Mouse (Mus musculus) liver, embryonic 13.5 days (tissue): ENCODE data around the gene Arf4. TPM values are rescaled to one million over a fixed set of nuclear protein-coding genes. Genes with fewer than 3 reads are reported as not detected.
"Not testable (repeated sequence)": the region's sequence is repeated elsewhere in the genome, so short reads cannot be mapped to it uniquely, and the experiment has no call there.

Experiments
- ATAC-seq: fragments of 200-750 bp; cut with Nextera tagmentation; 2 replicates; pipeline ENCODE4 v1.8.0; 2017; ENCODE audit warnings: low read depth, mild to moderate bottlenecking, moderate number of reproducible peaks, moderate library complexity
- DNase-seq: peaks from one replicate; pipeline ENCODE4 v3.0.0; 2022
- H3K27ac ChIP-seq: fragments of 300-500 bp; sonication (generic); 2 replicates; pipeline ENCODE4 v1.5.1; 2015; ENCODE audit warnings: moderate library complexity, mild to moderate bottlenecking, inconsistent platforms
- H3K27me3 ChIP-seq: fragments of 300-500 bp; sonication (generic); 2 replicates; pipeline ENCODE4 v1.6.1; 2015; ENCODE audit warnings: mild to moderate bottlenecking, inconsistent platforms
- H3K36me3 ChIP-seq: fragments of 300-500 bp; sonication (generic); 2 replicates; pipeline ENCODE4 v1.6.1; 2015; ENCODE audit warnings: mild to moderate bottlenecking, inconsistent platforms
- H3K4me1 ChIP-seq: fragments of 300-500 bp; sonication (generic); replicated peaks from 2 replicates; pipeline ENCODE4 v1.6.1; 2015; ENCODE audit warnings: inconsistent platforms
- H3K4me2 ChIP-seq: fragments of 300-500 bp; sonication (generic); 2 replicates; pipeline ENCODE4 v1.6.1; 2015; ENCODE audit warnings: inconsistent platforms, mild to moderate bottlenecking, moderate library complexity
- H3K4me3 ChIP-seq: fragments of 300-500 bp; sonication (generic); replicated peaks from 2 replicates; pipeline ENCODE4 v1.5.1; 2015; ENCODE audit warnings: mild to moderate bottlenecking, inconsistent platforms
- H3K9ac ChIP-seq: fragments of 300-500 bp; sonication (generic); 2 replicates; pipeline ENCODE4 v1.6.1; 2015; ENCODE audit warnings: mild to moderate bottlenecking, inconsistent platforms
- H3K9me3 ChIP-seq: fragments of 300-500 bp; sonication (generic); replicated peaks from 2 replicates; pipeline ENCODE4 v1.6.1; 2016; ENCODE audit warnings: inconsistent platforms
- WGBS: fragments of 180-500 bp; shearing (Covaris S2); methylation state at CpG from one replicate; pipeline ENCODE4 v1.1.7; 2015; ENCODE audit not compliant: insufficient replicate concordance; 5-methylcytosine and 5-hydroxymethylcytosine counted together
- microRNA-seq: library from miRNA; unstranded; fragments of <30 nt; microRNA quantifications from one replicate; pipeline ENCODE4, GENCODE M21; 2016
- polyA plus RNA-seq: library from polyadenylated mRNA; unstranded; fragments of >200 nt; fragmentation: Nextera tagmentation; extraction: Ambion mirVana; gene quantifications from 2 replicates; pipeline ENCODE4 v1.2.1, GENCODE M21; 2015

Gene Arf4
- polyA plus RNA-seq, 1 experiment from 2014 or later, result 160 TPM

- WGBS, result 39% methylated on average over 2 of the region's 2 CpGs
- no peak for ATAC-seq
- H3K9me3 ChIP-seq, result no peaks in the 10 kb centered on the region
These were observed 52.9 kb downstream of the Arf4 start for GRCm38 (mm10) chr14:26690727-26691126.

GRCm38 (mm10) chr14:26691363-26691762 lies 53.5 kb downstream of the Arf4 start:
- H3K36me3 ChIP-seq, result no peaks in the 10 kb centered on the region
- 54% methylated on average over 2 of the region's 2 CpGs for WGBS

More at GRCm38 (mm10) chr14:26690727-26691126, 52.9 kb downstream of the Arf4 start:
- no peak for DNase-seq
- Histone ChIP-seq H3K9ac (no peak overlapping the region), H3K27me3 (no peaks in the 10 kb centered on the region), H3K4me2 (no peak overlapping the region), H3K4me3 (no peak overlapping the region), H3K36me3 (no peaks in the 10 kb centered on the region), H3K4me1 (no peaks in the 10 kb centered on the region), H3K27ac (no peak overlapping the region)

GRCm38 (mm10) chr14:26692974-26693373 lies 55.1 kb downstream of the Arf4 start, which contains the start of gene Dnah12:
Dnah12 (plus strand) TSS chr14:26693274.
- no peaks in the 10 kb centered on the region for H3K27me3 ChIP-seq
- H3K36me3 ChIP-seq, result no peaks in the 10 kb centered on the region
- no peaks in the 10 kb centered on the region for H3K9me3 ChIP-seq
- no peak within 1 kb of the TSS for H3K4me2 ChIP-seq
- DNase-seq, result no peak
- no peak within 1 kb of the TSS for H3K9ac ChIP-seq
- no peak within 1 kb of the TSS for H3K27ac ChIP-seq
- no peak for ATAC-seq
- H3K4me1 ChIP-seq, result no peaks in the 10 kb centered on the region
- WGBS, result 77% methylated on average over 3 of the region's 3 CpGs
- H3K4me3 ChIP-seq, result no peak within 1 kb of the TSS

More at GRCm38 (mm10) chr14:26691363-26691762, 53.5 kb downstream of the Arf4 start:
- ATAC-seq (no peak), DNase-seq (no peak)
- H3K27ac ChIP-seq, result no peak overlapping the region
- no peaks in the 10 kb centered on the region for H3K9me3 ChIP-seq
- H3K4me1 ChIP-seq, result no peaks in the 10 kb centered on the region
- no peak overlapping the region for H3K4me2 ChIP-seq
- no peak overlapping the region for H3K4me3 ChIP-seq
- H3K9ac ChIP-seq, result no peak overlapping the region
- no peaks in the 10 kb centered on the region for H3K27me3 ChIP-seq

GRCm38 (mm10) chr14:26697912-26698311 lies 60.0 kb downstream of the Arf4 start:
- Histone ChIP-seq H3K4me3 (no peak overlapping the region), H3K27ac (no peak overlapping the region), H3K4me1 (no peaks in the 10 kb centered on the region), H3K9me3 (no peaks in the 10 kb centered on the region), H3K9ac (no peak overlapping the region), H3K4me2 (no peak overlapping the region), H3K36me3 (no peaks in the 10 kb centered on the region), H3K27me3 (no peaks in the 10 kb centered on the region)
- ATAC-seq (no peak), DNase-seq (no peak)

- H3K4me2 ChIP-seq, H3K36me3 ChIP-seq, H3K27me3 ChIP-seq, H3K27ac ChIP-seq, ATAC-seq, H3K9ac ChIP-seq, H3K9me3 ChIP-seq, DNase-seq, H3K4me1 ChIP-seq, H3K4me3 ChIP-seq: not testable (repeated sequence)
- 71% methylated on average over 5 of the region's 5 CpGs for WGBS
These were observed 67.4 kb downstream of the Arf4 start for GRCm38 (mm10) chr14:26705246-26705645.

Small RNA genes lying within 50 kb of the gene (microRNA-seq; reads per million reads assigned to microRNA genes)
- gene Mir7672, result not detected

Other genes with a start within 250 kb of the Arf4 start
- 10.2 and 12.1 TPM in 2 replicates for gene Slmap, start 103.1 kb upstream of the Arf4 start, polyA plus RNA-seq
- 12.4 and 14.4 TPM in 2 replicates for gene Dennd6a, start 64.2 kb upstream of the Arf4 start, polyA plus RNA-seq
- gene Pde12, start 31.8 kb downstream of the Arf4 start, polyA plus RNA-seq, result 8.4 and 9.6 TPM in 2 replicates
- 0.02 TPM in 2 replicates for gene Dnah12, start 55.2 kb downstream of the Arf4 start, polyA plus RNA-seq